Mouse (Mus musculus) bone marrow macrophage, adult 2 months (primary cell): ENCODE data around the gene Gm49711. TPM values are rescaled to one million over a fixed set of nuclear protein-coding genes. Genes with fewer than 3 reads are reported as not detected.
"Not testable (repeated sequence)": the region's sequence is repeated elsewhere in the genome, so short reads cannot be mapped to it uniquely, and the experiment has no call there.

Experiments used
- H3K27ac ChIP-seq: 2 replicates; pipeline ENCODE4 v1.5.1; 2012; ENCODE audit warnings: low read depth, low read length; ENCODE audit not compliant: insufficient read depth
- H3K4me1 ChIP-seq: 2 replicates; pipeline ENCODE4 v1.6.1; 2012; ENCODE audit warnings: low read length; ENCODE audit not compliant: control insufficient read depth, insufficient read depth
- H3K4me3 ChIP-seq: 2 replicates; pipeline ENCODE4 v1.5.1; 2012; ENCODE audit warnings: mild to moderate bottlenecking, low read length, moderate library complexity; ENCODE audit not compliant: insufficient read depth
- CTCF ChIP-seq: IDR thresholded peaks from 2 replicates; pipeline ENCODE4 v1.5.1; 2012; ENCODE audit warnings: low read depth, mild to moderate bottlenecking, low read length, moderate library complexity
- POLR2A ChIP-seq: IDR thresholded peaks from 2 replicates; pipeline ENCODE4 v1.6.1; 2012; ENCODE audit warnings: mild to moderate bottlenecking, low read depth, low read length, borderline replicate concordance
- polyA plus RNA-seq: library from polyadenylated mRNA; stranded (reverse); fragments of >200 nt; gene quantifications from 2 replicates; pipeline ENCODE4 v1.2.4, GENCODE M21; 2012; ENCODE audit not compliant: missing spikeins, insufficient read depth, insufficient read length

The Gm49711 gene
- polyA plus RNA-seq, 1 experiment, result not detected

DNA sequence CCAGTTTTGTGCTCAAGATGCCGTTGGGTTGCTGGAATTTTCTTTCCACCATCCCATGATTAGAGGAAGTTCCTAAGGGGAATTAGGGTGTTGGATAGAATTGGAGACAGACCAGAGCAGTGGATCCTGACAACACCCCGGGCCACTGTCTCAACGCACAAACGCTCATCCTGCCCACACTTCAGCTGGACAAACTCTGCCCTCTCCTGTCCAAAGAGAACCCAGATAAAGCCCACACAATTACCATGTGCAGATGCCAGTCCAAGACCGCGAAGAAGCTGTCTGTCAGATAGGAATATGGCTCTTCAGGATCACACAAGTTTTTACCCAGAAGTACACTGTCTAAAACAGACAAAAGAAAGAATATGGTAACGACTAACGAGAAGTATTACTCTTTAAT lies 145.5 kb downstream of the Gm49711 start:
- no peak for TF ChIP-seq POLR2A
- TF ChIP-seq CTCF, result no peak
- Histone ChIP-seq H3K4me3 (no peak overlapping the region), H3K27ac (no peak overlapping the region), H3K4me1 (no peaks in the 10 kb centered on the region)

DNA sequence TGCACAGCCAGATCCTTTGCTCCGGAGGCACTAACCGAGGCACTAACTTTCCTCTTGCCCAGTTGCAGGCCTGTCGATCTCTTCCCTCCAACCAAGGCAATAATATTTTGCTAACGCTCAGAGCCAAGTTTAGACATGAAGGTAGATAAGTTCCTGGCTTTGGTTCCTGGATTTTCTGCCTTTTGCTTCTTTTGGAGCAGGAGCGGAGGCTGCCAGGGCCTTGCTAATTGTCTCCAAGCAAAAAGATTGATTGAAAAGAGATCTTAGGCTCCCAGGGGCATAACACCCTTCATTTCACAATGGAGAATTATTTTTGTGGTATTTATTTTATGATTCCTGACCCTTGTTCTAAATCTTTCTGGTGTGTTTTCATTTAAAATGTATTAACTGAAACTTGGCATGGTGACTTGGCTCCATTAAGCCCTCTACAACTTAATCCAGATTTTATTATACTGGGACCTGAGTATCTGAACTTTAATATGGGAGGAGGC lies 151.2 kb downstream of the Gm49711 start:
- H3K27ac ChIP-seq, result no peak overlapping the region
- H3K4me3 ChIP-seq, result no peak overlapping the region
- TF ChIP-seq POLR2A (no peak), CTCF (no peak)
- H3K4me1 ChIP-seq, result no peaks in the 10 kb centered on the region

GRCm38 (mm10) chr16:92210316-92210715 lies 152.2 kb downstream of the Gm49711 start:
- not testable (repeated sequence) for H3K4me3 ChIP-seq, H3K4me1 ChIP-seq

DNA sequence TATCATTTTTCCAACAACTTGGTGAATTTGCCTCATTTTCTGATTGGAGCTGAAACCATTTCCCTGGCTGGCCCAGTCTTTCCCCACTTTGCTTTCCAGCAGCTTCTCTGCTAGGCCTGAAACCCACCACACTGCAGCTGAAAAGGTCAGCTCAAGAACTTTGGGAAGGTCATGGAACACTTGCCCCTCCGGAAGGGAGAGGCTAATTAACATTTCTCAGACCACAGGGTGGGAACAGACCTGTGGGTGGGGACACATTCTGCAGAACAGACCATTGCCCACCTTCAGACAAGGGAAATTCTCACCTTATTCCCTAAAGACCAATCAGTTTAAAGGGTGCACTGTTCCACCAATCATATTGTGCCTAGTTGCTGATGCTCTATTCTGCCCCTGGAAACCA lies 155.8 kb downstream of the Gm49711 start:
- H3K4me1 ChIP-seq, H3K27ac ChIP-seq, H3K4me3 ChIP-seq: not testable (repeated sequence)

More at GRCm38 (mm10) chr16:92210316-92210715, 152.2 kb downstream of the Gm49711 start:
- not testable (repeated sequence) for H3K27ac ChIP-seq

DNA sequence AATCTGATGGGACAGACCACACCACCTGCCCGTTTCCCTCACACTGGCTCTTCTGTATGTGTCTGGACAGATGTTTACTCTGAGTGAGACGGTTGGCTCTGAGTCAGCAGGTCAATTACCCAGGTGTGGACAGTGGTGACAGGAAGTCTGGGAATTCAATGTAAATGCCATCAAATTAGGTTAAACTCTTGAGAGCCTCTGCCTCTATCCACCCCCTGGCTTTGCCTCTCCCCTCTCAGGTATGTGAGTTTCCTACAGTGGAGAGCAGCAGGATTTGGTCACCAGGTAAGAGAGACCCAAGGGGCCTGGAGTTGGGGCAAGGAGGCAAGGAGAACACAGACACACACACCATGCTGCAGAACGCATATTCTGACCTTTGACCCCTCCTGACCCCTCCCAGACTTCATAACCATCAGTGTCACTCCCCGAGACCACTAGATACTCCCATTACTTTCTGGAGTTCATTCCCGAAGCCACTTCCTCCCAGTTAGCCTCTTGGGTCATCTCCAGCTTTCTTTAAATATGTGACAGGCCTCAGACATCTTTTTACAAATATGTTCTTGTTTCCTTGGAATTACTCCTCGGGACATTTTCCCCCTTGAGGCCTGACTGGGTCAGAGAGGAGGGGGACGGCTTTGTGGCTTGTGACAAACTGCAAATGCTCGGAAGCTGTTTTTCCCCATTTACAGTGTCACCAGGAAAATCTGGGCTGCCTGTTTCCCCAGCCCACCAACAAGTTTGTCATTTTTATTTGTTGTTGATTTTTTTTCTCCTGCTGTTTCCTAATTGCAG lies 157.7 kb downstream of the Gm49711 start:
- TF ChIP-seq CTCF, result no peak
- TF ChIP-seq POLR2A, result no peak
- Histone ChIP-seq H3K27ac (no peak overlapping the region), H3K4me3 (no peak overlapping the region), H3K4me1 (no peaks in the 10 kb centered on the region)

GRCm38 (mm10) chr16:92220754-92221153 lies 162.6 kb downstream of the Gm49711 start:
- TF ChIP-seq CTCF, result no peak
- H3K4me3 ChIP-seq, result no peak overlapping the region
- no peak overlapping the region for H3K27ac ChIP-seq
- H3K4me1 ChIP-seq, result no peaks in the 10 kb centered on the region

GRCm38 (mm10) chr16:92228332-92228919 lies 170.3 kb downstream of the Gm49711 start:
- no peak for TF ChIP-seq POLR2A
- TF ChIP-seq CTCF, result no peak
- Histone ChIP-seq H3K4me1 (no peaks in the 10 kb centered on the region), H3K27ac (no peak overlapping the region), H3K4me3 (no peak overlapping the region)

GRCm38 (mm10) chr16:92230476-92230931 lies 172.4 kb downstream of the Gm49711 start:
- TF ChIP-seq CTCF, result no peak
- no peak for TF ChIP-seq POLR2A
- H3K4me1 ChIP-seq, result no peaks in the 10 kb centered on the region
- no peak overlapping the region for H3K4me3 ChIP-seq
- no peak overlapping the region for H3K27ac ChIP-seq

- TF ChIP-seq CTCF (no peak), POLR2A (no peak)
- no peak overlapping the region for H3K27ac ChIP-seq
- no peaks in the 10 kb centered on the region for H3K4me1 ChIP-seq
- H3K4me3 ChIP-seq, result no peak overlapping the region
These were observed 176.4 kb downstream of the Gm49711 start for GRCm38 (mm10) chr16:92234530-92234929.

DNA sequence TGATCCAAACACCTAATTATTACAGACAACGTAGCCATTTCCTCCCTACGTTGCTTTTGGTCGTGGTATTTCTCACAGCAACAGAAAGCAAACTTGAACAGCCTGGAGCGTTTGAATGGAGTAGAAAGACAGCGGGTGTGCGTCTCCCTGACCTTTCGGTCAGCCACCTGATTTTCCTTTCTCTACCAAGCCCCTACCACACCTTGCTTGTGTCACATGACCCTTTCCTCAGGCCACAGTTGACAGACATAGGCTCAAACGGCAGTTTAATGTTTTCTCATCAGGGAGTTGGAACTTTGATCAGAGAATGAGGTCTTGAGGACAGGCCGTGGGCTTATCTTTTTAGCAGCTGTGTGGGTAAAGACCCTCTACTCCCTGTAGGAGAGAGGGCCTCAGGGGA lies 177.1 kb downstream of the Gm49711 start:
- no peak overlapping the region for H3K27ac ChIP-seq
- H3K4me1 ChIP-seq, result no peaks in the 10 kb centered on the region
- TF ChIP-seq POLR2A (no peak), CTCF (no peak)
- H3K4me3 ChIP-seq, result no peak overlapping the region

Other genes with a start within 250 kb of the Gm49711 start
- 28.0 and 32.2 TPM in 2 replicates for gene Mrps6, start within 50 bp of the Gm49711 start, polyA plus RNA-seq
- gene Slc5a3, start within 50 bp of the Gm49711 start, polyA plus RNA-seq, result 6.7 and 7.2 TPM in 2 replicates
- gene Kcne2, start 234.1 kb downstream of the Gm49711 start, polyA plus RNA-seq, result not detected in 2 replicates
- 68.3 and 95.1 TPM in 2 replicates for gene Smim11, start 243.0 kb downstream of the Gm49711 start, polyA plus RNA-seq